Mouse (Mus musculus) heart, postnatal 25 days (tissue): ENCODE data around the gene Polr1a. TPM values are rescaled to one million over a fixed set of nuclear protein-coding genes. Genes with fewer than 3 reads are reported as not detected.

Experiments
- DNase-seq: peaks from one replicate; pipeline ENCODE4 v3.0.0; 2022; ENCODE audit warnings: low spot score
- intact Hi-C: fragments of 180-260 bp; cut with DNase I; formaldehyde crosslinking; loops from one replicate; pipeline ENCODE4 v1.15.1; 2025
- total RNA-seq, 2 experiments: library from RNA; stranded (reverse); gene quantifications; 2 replicates each; pipeline ENCODE4 v1.2.3; 2021

Polr1a gene
- total RNA-seq, 2 experiments from 2014 or later: 41.9 TPM

- DNase-seq: no peak
- intact Hi-C loops: no loop called here
Measured at GRCm38 (mm10) chr6:71991190-71991932, 82.5 kb downstream of the Polr1a start.

- DNase-seq: no peak
- intact Hi-C loops: no loop called here
Measured at GRCm38 (mm10) chr6:71991933-71992325, 83.1 kb downstream of the Polr1a start.

GRCm38 (mm10) chr6:71994004-71994403, 85.2 kb downstream of the Polr1a start:
- intact Hi-C loops: no loop called here
- DNase-seq: no peak

GRCm38 (mm10) chr6:71995081-71995480, 86.2 kb downstream of the Polr1a start:
- no peak for DNase-seq

GRCm38 (mm10) chr6:71997215-71997614, 88.4 kb downstream of the Polr1a start:
- DNase-seq: no peak
- intact Hi-C loops: no loop called here

More at GRCm38 (mm10) chr6:71995081-71995480, 86.2 kb downstream of the Polr1a start:
- intact Hi-C loops: no loop called here

GRCm38 (mm10) chr6:71999917-72000512, 91.2 kb downstream of the Polr1a start:
- DNase-seq: no peak
- intact Hi-C loops: loop anchor here (1.0 kb wide), 1 partner anchor 58 kb away; no protein-coding TSS in a partner anchor

- intact Hi-C loops: no loop called here
- no peak for DNase-seq
Measured at GRCm38 (mm10) chr6:72001220-72001777, 92.4 kb downstream of the Polr1a start.

GRCm38 (mm10) chr6:72007411-72008212, 98.8 kb downstream of the Polr1a start:
- intact Hi-C loops: no loop called here
- no peak for DNase-seq

GRCm38 (mm10) chr6:72008213-72008655, 99.4 kb downstream of the Polr1a start:
- DNase-seq: no peak
- intact Hi-C loops: no loop called here

GRCm38 (mm10) chr6:72009454-72009853, 100.6 kb downstream of the Polr1a start:
- intact Hi-C loops: no loop called here
- DNase-seq: no peak

- no peak for DNase-seq
- intact Hi-C loops: no loop called here
Measured at GRCm38 (mm10) chr6:72014033-72014432, 105.2 kb downstream of the Polr1a start.

GRCm38 (mm10) chr6:72018052-72018451, 109.2 kb downstream of the Polr1a start:
- intact Hi-C loops: no loop called here
- no peak for DNase-seq

GRCm38 (mm10) chr6:72025497-72025896, 116.6 kb downstream of the Polr1a start:
- intact Hi-C loops: no loop called here
- no peak for DNase-seq

GRCm38 (mm10) chr6:72028079-72028478, 119.2 kb downstream of the Polr1a start:
- no peak for DNase-seq
- intact Hi-C loops: no loop called here

- no peak for DNase-seq
- intact Hi-C loops: loop anchor here (1.0 kb wide), 1 partner anchor 9 kb away; no protein-coding TSS in a partner anchor
Measured at GRCm38 (mm10) chr6:72029674-72030073, 120.8 kb downstream of the Polr1a start.

Other genes starting within 250 kb of the Polr1a start
- gene Reep1, start 201.5 kb upstream of the Polr1a start, total RNA-seq: 10 to 100 TPM; 15.0 to 16.6 TPM
- gene Mrpl35, start 82.1 kb upstream of the Polr1a start, total RNA-seq: 10 to 100 TPM; 54.6 to 58.2 TPM
- 100 to 1,000 TPM; 613 to 617 TPM for gene Immt, start 77.7 kb upstream of the Polr1a start, total RNA-seq
- gene Ptcd3, start 303 bp upstream of the Polr1a start, total RNA-seq: 100 to 1,000 TPM; 128 to 129 TPM
- 10 to 100 TPM; 56.3 to 58.1 TPM for gene St3gal5, start 188.5 kb downstream of the Polr1a start, total RNA-seq